Mouse (Mus musculus) kidney, embryonic 15.5 days (tissue): Measurements from ENCODE around the gene Creb3l2. TPM values are rescaled to one million over a fixed set of nuclear protein-coding genes. Genes with fewer than 3 reads are reported as not detected.

Experiments
- ATAC-seq: fragments of 200-750 bp; cut with Nextera tagmentation; replicated peaks from 2 replicates; pipeline ENCODE4 v1.8.0; 2017; ENCODE audit warnings: moderate TSS enrichment; ENCODE audit not compliant: low FRiP score
- H3K27ac ChIP-seq: fragments of 300-500 bp; sonication (generic); 2 replicates; pipeline ENCODE4 v1.5.1; 2015; ENCODE audit warnings: mild to moderate bottlenecking, inconsistent platforms
- H3K27me3 ChIP-seq: fragments of 300-500 bp; sonication (generic); 2 replicates; pipeline ENCODE4 v1.6.1; 2015; ENCODE audit warnings: inconsistent platforms
- H3K36me3 ChIP-seq: fragments of 300-500 bp; sonication (generic); 2 replicates; pipeline ENCODE4 v1.6.1; 2015; ENCODE audit warnings: inconsistent platforms
- H3K4me1 ChIP-seq: fragments of 300-500 bp; sonication (generic); 2 replicates; pipeline ENCODE4 v1.6.1; 2015; ENCODE audit warnings: inconsistent platforms
- H3K4me2 ChIP-seq: fragments of 300-500 bp; sonication (generic); 2 replicates; pipeline ENCODE4 v1.6.1; 2015; ENCODE audit warnings: moderate library complexity, mild to moderate bottlenecking, inconsistent platforms
- H3K4me3 ChIP-seq: fragments of 300-500 bp; sonication (generic); replicated peaks from 2 replicates; pipeline ENCODE4 v1.5.1; 2015; ENCODE audit warnings: mild to moderate bottlenecking, inconsistent platforms
- H3K9ac ChIP-seq: fragments of 300-500 bp; sonication (generic); 2 replicates; pipeline ENCODE4 v1.6.1; 2015; ENCODE audit warnings: mild to moderate bottlenecking, inconsistent platforms
- H3K9me3 ChIP-seq: fragments of 300-500 bp; sonication (generic); replicated peaks from 2 replicates; pipeline ENCODE4 v1.6.1; 2016; ENCODE audit warnings: inconsistent platforms
- WGBS: fragments of 180-500 bp; shearing (Covaris S2); methylation state at CpG from one replicate; pipeline ENCODE4 v1.1.7; 2015; ENCODE audit warnings: mixed read lengths; 5-methylcytosine and 5-hydroxymethylcytosine counted together
- polyA plus RNA-seq: library from polyadenylated mRNA; unstranded; fragments of >200 nt; fragmentation: Nextera tagmentation; extraction: Ambion mirVana; gene quantifications from 2 replicates; pipeline ENCODE4 v1.2.1, GENCODE M21; 2015

The Creb3l2 gene
- polyA plus RNA-seq, 1 experiment from 2014 or later, result 31.1 TPM

- no peak for ATAC-seq
- no peak overlapping the region for H3K9ac ChIP-seq
Observed at GRCm38 (mm10) chr6:37315440-37315839, 126.5 kb downstream of the Creb3l2 start.

GRCm38 (mm10) chr6:37310601-37311000 lies 131.3 kb downstream of the Creb3l2 start:
- Histone ChIP-seq H3K4me2 (no peak overlapping the region), H3K4me1 (no peaks in the 10 kb centered on the region), H3K9ac (no peak overlapping the region), H3K27ac (no peak overlapping the region), H3K36me3 (no peaks in the 10 kb centered on the region), H3K4me3 (no peak overlapping the region), H3K9me3 (no peaks in the 10 kb centered on the region), H3K27me3 (no peaks in the 10 kb centered on the region)
- ATAC-seq, result no peak
- WGBS, result 90% methylated on average over 4 of the region's 4 CpGs

More at GRCm38 (mm10) chr6:37315440-37315839, 126.5 kb downstream of the Creb3l2 start:
- Histone ChIP-seq H3K9me3 (no peaks in the 10 kb centered on the region), H3K4me1 (no peaks in the 10 kb centered on the region), H3K4me3 (no peak overlapping the region), H3K36me3 (no peaks in the 10 kb centered on the region), H3K27me3 (no peaks in the 10 kb centered on the region), H3K4me2 (no peak overlapping the region), H3K27ac (no peak overlapping the region)

- Histone ChIP-seq H3K4me2 (no peak overlapping the region), H3K4me3 (no peak overlapping the region), H3K9me3 (no peaks in the 10 kb centered on the region), H3K27me3 (peaks cover 13% of the 10 kb centered on the region), H3K4me1 (no peaks in the 10 kb centered on the region), H3K27ac (no peak overlapping the region), H3K9ac (no peak overlapping the region), H3K36me3 (no peaks in the 10 kb centered on the region)
- ATAC-seq, result no peak
- WGBS, result 82% methylated on average over 1 of the region's 1 CpGs
Observed at GRCm38 (mm10) chr6:37306616-37307015, 135.3 kb downstream of the Creb3l2 start.

- Histone ChIP-seq H3K9ac (no peak overlapping the region), H3K4me2 (peak overlapping the region; percentile 99), H3K9me3 (no peaks in the 10 kb centered on the region), H3K36me3 (no peaks in the 10 kb centered on the region), H3K27ac (no peak overlapping the region), H3K4me1 (peaks cover 18% of the 10 kb centered on the region), H3K27me3 (peaks cover 62% of the 10 kb centered on the region), H3K4me3 (peak overlapping the region; percentile 58)
- ATAC-seq, result no peak
- WGBS, result 12% methylated on average over 13 of the region's 13 CpGs
Observed at GRCm38 (mm10) chr6:37300492-37300891, 141.5 kb downstream of the Creb3l2 start.

GRCm38 (mm10) chr6:37299562-37300390 lies 142.2 kb downstream of the Creb3l2 start, which contains the start of gene Dgki:
Dgki (minus strand) TSS chr6:37300184.
- ATAC-seq, result peak; percentile 40; the same call in 1 of the 2 replicates
- H3K27ac ChIP-seq, result no peak within 1 kb of the TSS
- no peaks in the 10 kb centered on the region for H3K36me3 ChIP-seq
- H3K4me3 ChIP-seq, result peak within 1 kb of the TSS; percentile 58
- H3K27me3 ChIP-seq, result peaks cover 62% of the 10 kb centered on the region
- peak within 1 kb of the TSS; percentile 28; the same call in 1 of the 2 replicates for H3K9ac ChIP-seq
- under 1% methylated on average over 43 of the region's 65 CpGs for WGBS
- H3K4me2 ChIP-seq, result peak within 1 kb of the TSS; percentile 99
- H3K9me3 ChIP-seq, result no peaks in the 10 kb centered on the region
- peaks cover 18% of the 10 kb centered on the region for H3K4me1 ChIP-seq

GRCm38 (mm10) chr6:37298982-37299381 lies 143.0 kb downstream of the Creb3l2 start:
- H3K36me3 ChIP-seq, result no peaks in the 10 kb centered on the region
- peak overlapping the region; percentile 99 for H3K4me2 ChIP-seq
- H3K9ac ChIP-seq, result 0 out of 2 replicates have a peak overlapping the region, but pooled peaks have one; percentile 28
- H3K9me3 ChIP-seq, result no peaks in the 10 kb centered on the region
- H3K27ac ChIP-seq, result no peak overlapping the region
- H3K4me3 ChIP-seq, result peak overlapping the region; percentile 58
- peaks cover 62% of the 10 kb centered on the region for H3K27me3 ChIP-seq
- 26% methylated on average over 4 of the region's 4 CpGs for WGBS
- peaks cover 18% of the 10 kb centered on the region for H3K4me1 ChIP-seq
- ATAC-seq, result no peak

- H3K36me3 ChIP-seq, result no peaks in the 10 kb centered on the region
- H3K27ac ChIP-seq, result no peak overlapping the region
- H3K4me1 ChIP-seq, result peaks cover 18% of the 10 kb centered on the region
- H3K9me3 ChIP-seq, result no peaks in the 10 kb centered on the region
- no peak overlapping the region for H3K4me2 ChIP-seq
- peaks cover 59% of the 10 kb centered on the region for H3K27me3 ChIP-seq
- H3K4me3 ChIP-seq, result no peak overlapping the region
- H3K9ac ChIP-seq, result no peak overlapping the region
- 55% methylated on average over 8 of the region's 8 CpGs for WGBS
- ATAC-seq, result no peak
Observed at GRCm38 (mm10) chr6:37297744-37298482, 144.0 kb downstream of the Creb3l2 start.

GRCm38 (mm10) chr6:37292068-37292467 lies 149.9 kb downstream of the Creb3l2 start:
- H3K4me1 ChIP-seq, result no peaks in the 10 kb centered on the region
- no peaks in the 10 kb centered on the region for H3K9me3 ChIP-seq
- H3K27me3 ChIP-seq, result peaks cover 5% of the 10 kb centered on the region
- ATAC-seq, result no peak
- no peak overlapping the region for H3K27ac ChIP-seq
- no peak overlapping the region for H3K4me2 ChIP-seq
- no peaks in the 10 kb centered on the region for H3K36me3 ChIP-seq
- H3K9ac ChIP-seq, result no peak overlapping the region
- whole genome bisulfite sequencing, result 88% methylated on average over 2 of the region's 2 CpGs
- no peak overlapping the region for H3K4me3 ChIP-seq

- no peak for ATAC-seq
- H3K4me3 ChIP-seq, result no peak overlapping the region
- no peaks in the 10 kb centered on the region for H3K9me3 ChIP-seq
- H3K4me2 ChIP-seq, result no peak overlapping the region
- WGBS, result 93% methylated on average over 1 of the region's 1 CpGs
- H3K27ac ChIP-seq, result no peak overlapping the region
- no peaks in the 10 kb centered on the region for H3K27me3 ChIP-seq
- H3K4me1 ChIP-seq, result no peaks in the 10 kb centered on the region
- H3K9ac ChIP-seq, result no peak overlapping the region
- H3K36me3 ChIP-seq, result no peaks in the 10 kb centered on the region
Observed at GRCm38 (mm10) chr6:37291171-37291570, 150.8 kb downstream of the Creb3l2 start.

GRCm38 (mm10) chr6:37290691-37291090 lies 151.3 kb downstream of the Creb3l2 start:
- no peaks in the 10 kb centered on the region for H3K9me3 ChIP-seq
- ATAC-seq, result no peak
- no peak overlapping the region for H3K4me3 ChIP-seq
- WGBS, result 95% methylated on average over 3 of the region's 3 CpGs
- H3K27me3 ChIP-seq, result no peaks in the 10 kb centered on the region
- H3K36me3 ChIP-seq, result no peaks in the 10 kb centered on the region
- no peak overlapping the region for H3K9ac ChIP-seq
- H3K4me2 ChIP-seq, result no peak overlapping the region
- no peak overlapping the region for H3K27ac ChIP-seq
- no peaks in the 10 kb centered on the region for H3K4me1 ChIP-seq

GRCm38 (mm10) chr6:37286134-37286533 lies 155.8 kb downstream of the Creb3l2 start:
- Histone ChIP-seq H3K9me3 (no peaks in the 10 kb centered on the region), H3K9ac (no peak overlapping the region)

GRCm38 (mm10) chr6:37284879-37285278 lies 157.1 kb downstream of the Creb3l2 start:
- WGBS, result 92% methylated on average over 9 of the region's 9 CpGs
- Histone ChIP-seq H3K9me3 (no peaks in the 10 kb centered on the region), H3K27ac (no peak overlapping the region), H3K36me3 (no peaks in the 10 kb centered on the region), H3K4me2 (no peak overlapping the region), H3K4me1 (no peaks in the 10 kb centered on the region), H3K9ac (no peak overlapping the region), H3K27me3 (no peaks in the 10 kb centered on the region), H3K4me3 (no peak overlapping the region)
- no peak for ATAC-seq

More at GRCm38 (mm10) chr6:37286134-37286533, 155.8 kb downstream of the Creb3l2 start:
- no peak overlapping the region for H3K27ac ChIP-seq
- no peaks in the 10 kb centered on the region for H3K27me3 ChIP-seq
- WGBS, result 89% methylated on average over 4 of the region's 4 CpGs
- no peak overlapping the region for H3K4me2 ChIP-seq
- no peaks in the 10 kb centered on the region for H3K36me3 ChIP-seq
- no peak for ATAC-seq
- H3K4me3 ChIP-seq, result no peak overlapping the region
- no peaks in the 10 kb centered on the region for H3K4me1 ChIP-seq
